Mouse (Mus musculus) testis, adult 2 months (tissue): ENCODE results near the gene Rufy1.

Source experiments
- CTCF ChIP-seq: fragments of 200-500 bp; IDR thresholded peaks from 2 replicates; pipeline ENCODE4 v1.5.1; 2012; ENCODE audit warnings: low read depth, mild to moderate bottlenecking, inconsistent platforms, low read length, moderate library complexity; ENCODE audit not compliant: control insufficient read depth, insufficient read depth, insufficient replicate concordance
- POLR2A ChIP-seq: fragments of 200-500 bp; IDR thresholded peaks from 2 replicates; pipeline ENCODE4 v1.6.1; 2012; ENCODE audit warnings: low read depth, mild to moderate bottlenecking, inconsistent platforms, low read length, moderate library complexity; ENCODE audit not compliant: control insufficient read depth

- TF ChIP-seq CTCF (no peak), POLR2A (no peak)
These were observed 43.0 kb upstream of the Rufy1 start for GRCm38 (mm10) chr11:50473933-50474332.
